Mouse (Mus musculus) liver, embryonic 18 days (tissue): ENCODE measurements around the gene Cbr4. TPM values are rescaled to one million over a fixed set of nuclear protein-coding genes. Genes with fewer than 3 reads are reported as not detected.

Experiments
- polyA plus RNA-seq: library from polyadenylated mRNA; depleted of rRNA; stranded (reverse); fragments of >200 nt; gene quantifications from 2 replicates; pipeline ENCODE4 v1.2.3, GENCODE M21; 2012; rRNA removed

Gene Cbr4
- 16.0 and 16.5 TPM in 2 replicates for polyA plus RNA-seq

DNA sequence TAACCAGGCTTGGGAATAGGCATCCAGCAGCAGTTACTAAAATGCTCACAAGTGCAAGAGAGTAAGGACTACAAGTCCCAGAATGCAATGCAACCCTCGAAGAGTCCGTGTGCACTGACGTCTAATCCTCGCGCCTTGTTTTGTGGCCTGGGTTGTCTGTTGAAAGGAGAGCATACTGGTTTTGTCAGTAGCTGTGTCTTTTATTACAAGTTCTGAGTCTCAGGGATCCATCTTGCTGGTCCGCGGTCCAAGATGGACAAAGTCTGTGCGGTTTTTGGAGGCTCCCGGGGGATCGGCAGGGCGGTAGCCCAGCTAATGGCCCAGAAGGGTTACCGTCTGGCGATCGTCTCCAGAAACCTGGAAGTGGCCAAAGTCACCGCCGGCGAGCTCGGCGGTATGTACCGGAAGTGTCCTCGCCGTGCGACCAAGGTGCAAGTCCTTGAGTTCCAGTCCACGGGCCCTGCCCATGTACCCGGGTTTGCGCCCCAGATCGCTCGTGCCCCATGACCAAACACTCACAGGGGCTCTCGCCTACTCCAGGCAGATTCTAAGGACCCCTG, at the start of gene Cbr4:
Cbr4 (plus strand) TSS at position 138 of the 560 bp plus-strand sequence.

